Mouse (Mus musculus) lung, embryonic 14.5 days (tissue): ENCODE results near the gene Dtymk. TPM values are rescaled to one million over a fixed set of nuclear protein-coding genes. Genes with fewer than 3 reads are reported as not detected.
"Not testable (repeated sequence)": the region's sequence is repeated elsewhere in the genome, so short reads cannot be mapped to it uniquely, and the experiment has no call there.

Experiments
- ATAC-seq: fragments of 200-750 bp; cut with Nextera tagmentation; 2 replicates; pipeline ENCODE4 v1.8.0; 2017; ENCODE audit warnings: mild to moderate bottlenecking, moderate TSS enrichment, moderate library complexity; ENCODE audit not compliant: insufficient read depth
- DNase-seq: peaks from one replicate; pipeline ENCODE4 v3.0.0-alpha.2; 2015
- H3K27ac ChIP-seq: fragments of 300-500 bp; sonication (generic); 2 replicates; pipeline ENCODE4 v1.5.1; 2014; ENCODE audit warnings: low read depth, mild to moderate bottlenecking, moderate library complexity
- H3K27me3 ChIP-seq: fragments of 300-500 bp; sonication (generic); 2 replicates; pipeline ENCODE4 v1.6.1; 2014; ENCODE audit warnings: low read length, control low read depth; ENCODE audit not compliant: insufficient read depth
- H3K36me3 ChIP-seq: fragments of 300-500 bp; sonication (generic); 2 replicates; pipeline ENCODE4 v1.6.1; 2014; ENCODE audit warnings: control low read depth; ENCODE audit not compliant: insufficient read depth
- H3K4me1 ChIP-seq: fragments of 300-500 bp; sonication (generic); 2 replicates; pipeline ENCODE4 v1.6.1; 2014; ENCODE audit warnings: antibody characterized with exemption, control low read depth; ENCODE audit not compliant: insufficient read depth
- H3K4me2 ChIP-seq: fragments of 300-500 bp; sonication (generic); 2 replicates; pipeline ENCODE4 v1.6.1; 2014; ENCODE audit warnings: mild to moderate bottlenecking
- H3K4me3 ChIP-seq: fragments of 300-500 bp; sonication (generic); 2 replicates; pipeline ENCODE4 v1.5.1; 2014; ENCODE audit warnings: low read depth, low read length
- H3K9ac ChIP-seq: fragments of 300-500 bp; sonication (generic); 2 replicates; pipeline ENCODE4 v1.6.1; 2014
- H3K9me3 ChIP-seq: fragments of 300-500 bp; sonication (generic); 2 replicates; pipeline ENCODE4 v1.6.1; 2016; ENCODE audit warnings: low read depth, low read length, control low read depth
- CTCF ChIP-seq: IDR thresholded peaks from 2 replicates; pipeline ENCODE4 v1.5.1; 2016; ENCODE audit warnings: antibody characterized with exemption, low read depth
- WGBS: fragments of 180-500 bp; shearing (Covaris S2); extraction: QIAGEN DNeasy Blood & Tissue Kit; methylation state at CpG from one replicate; pipeline ENCODE4 v1.1.7; 2014; 5-methylcytosine and 5-hydroxymethylcytosine counted together
- polyA plus RNA-seq: library from polyadenylated mRNA; unstranded; fragments of >200 nt; fragmentation: Nextera tagmentation; extraction: Ambion mirVana; gene quantifications from 2 replicates; pipeline ENCODE4 v1.2.1, GENCODE M21; 2014

The Dtymk gene
- polyA plus RNA-seq, 1 experiment from 2014 or later: 295 TPM

DNA sequence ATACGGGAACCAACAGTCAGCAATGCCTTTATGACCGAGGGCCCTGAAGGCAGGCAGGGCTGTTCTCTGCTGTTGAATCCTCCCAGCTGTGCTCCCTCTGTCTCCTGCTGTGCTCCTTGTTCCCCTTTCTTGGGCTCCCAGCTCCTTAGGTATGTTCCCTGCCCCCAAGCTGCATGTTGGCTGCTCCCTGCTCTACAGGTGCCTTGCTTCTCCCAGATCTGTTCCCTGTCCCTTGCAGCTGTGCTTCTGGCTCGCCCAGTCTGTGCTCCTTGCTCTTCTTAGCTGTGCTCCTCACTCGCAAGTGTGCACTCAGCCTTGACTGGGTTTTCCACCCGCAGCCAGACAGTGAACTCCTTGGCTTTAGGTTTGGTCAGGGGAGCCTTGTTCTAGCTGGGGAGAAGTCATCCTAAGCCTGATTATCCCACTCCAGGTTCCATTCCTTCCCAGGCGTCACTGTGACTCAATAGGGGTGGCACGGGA lies 33.0 kb upstream of the Dtymk start:
- Histone ChIP-seq H3K27ac (no peak overlapping the region), H3K27me3 (no peaks in the 10 kb centered on the region), H3K4me1 (no peaks in the 10 kb centered on the region), H3K9ac (no peak overlapping the region), H3K4me3 (no peak overlapping the region), H3K9me3 (no peaks in the 10 kb centered on the region), H3K4me2 (no peak overlapping the region), H3K36me3 (peaks cover 15% of the 10 kb centered on the region; the same call in 1 of the 2 replicates)
- WGBS: 83% methylated on average over 7 of the region's 7 CpGs
- DNase-seq: no peak
- TF ChIP-seq CTCF: no peak
- ATAC-seq: no peak

DNA sequence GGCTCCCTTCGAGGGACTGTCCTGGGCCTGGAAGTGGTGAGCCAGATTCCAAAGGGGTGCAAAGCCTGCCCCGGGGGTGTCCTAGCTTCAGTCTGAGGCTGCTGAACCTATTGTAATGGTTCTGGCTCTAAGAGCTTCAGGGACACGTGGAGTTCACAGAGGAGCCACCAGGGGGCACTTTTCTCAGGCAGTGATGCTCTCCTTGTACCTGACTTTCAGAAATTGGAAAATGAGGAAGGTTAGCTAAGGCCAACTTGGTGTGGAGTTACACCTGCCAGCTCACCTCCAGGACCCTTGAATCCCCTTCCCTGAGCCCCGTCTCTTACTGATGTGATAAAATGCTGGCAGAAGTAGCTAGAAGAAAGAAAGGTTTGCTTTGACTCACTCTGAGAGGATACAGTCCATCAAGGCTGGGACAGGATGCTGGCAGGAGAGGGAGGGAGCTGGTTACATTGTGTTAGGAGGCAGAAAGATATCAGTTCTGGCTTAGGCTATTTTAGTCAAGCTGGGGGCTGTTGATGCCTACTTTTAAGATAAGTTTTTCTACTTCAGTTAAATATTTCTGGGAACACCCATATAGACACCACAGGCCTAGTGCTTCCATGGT lies 31.1 kb upstream of the Dtymk start:
- ATAC-seq: peak; percentile 16; the same call in 1 of the 2 replicates
- not testable (repeated sequence) for H3K9ac ChIP-seq, H3K4me3 ChIP-seq, H3K27me3 ChIP-seq, H3K27ac ChIP-seq, H3K9me3 ChIP-seq, H3K4me2 ChIP-seq, DNase-seq, H3K4me1 ChIP-seq
- H3K36me3 ChIP-seq: peaks cover 13% of the 10 kb centered on the region; the same call in 1 of the 2 replicates
- WGBS: 61% methylated on average over 3 of the region's 4 CpGs
- peak; percentile 21; the same call in 1 of the 2 replicates for TF ChIP-seq CTCF

DNA sequence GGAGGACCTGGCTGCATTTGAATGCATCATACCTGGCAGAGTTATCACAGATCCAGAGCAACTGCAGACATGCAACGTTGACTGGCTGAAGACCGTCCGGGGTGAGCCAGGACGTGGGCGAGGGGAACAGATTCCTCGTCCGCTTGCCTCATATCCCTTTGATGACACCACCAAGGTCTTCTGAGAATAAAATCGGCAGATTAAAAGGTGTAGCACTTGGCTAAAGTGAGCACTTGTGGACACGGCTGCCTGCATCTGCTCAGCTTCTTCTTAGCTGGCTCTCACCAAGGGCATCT lies 24.8 kb upstream of the Dtymk start:
- no peaks in the 10 kb centered on the region for H3K9me3 ChIP-seq
- DNase-seq (no peak), ATAC-seq (no peak)
- H3K4me1 ChIP-seq: peaks cover 3% of the 10 kb centered on the region; the same call in 1 of the 2 replicates
- peak overlapping the region; percentile 89 for H3K4me2 ChIP-seq
- H3K4me3 ChIP-seq: no peak overlapping the region
- 87% methylated on average over 9 of the region's 9 CpGs for WGBS
- H3K36me3 ChIP-seq: peaks cover 5% of the 10 kb centered on the region; the same call in 1 of the 2 replicates
- no peak for TF ChIP-seq CTCF
- no peak overlapping the region for H3K9ac ChIP-seq
- H3K27me3 ChIP-seq: no peaks in the 10 kb centered on the region
- H3K27ac ChIP-seq: no peak overlapping the region

DNA sequence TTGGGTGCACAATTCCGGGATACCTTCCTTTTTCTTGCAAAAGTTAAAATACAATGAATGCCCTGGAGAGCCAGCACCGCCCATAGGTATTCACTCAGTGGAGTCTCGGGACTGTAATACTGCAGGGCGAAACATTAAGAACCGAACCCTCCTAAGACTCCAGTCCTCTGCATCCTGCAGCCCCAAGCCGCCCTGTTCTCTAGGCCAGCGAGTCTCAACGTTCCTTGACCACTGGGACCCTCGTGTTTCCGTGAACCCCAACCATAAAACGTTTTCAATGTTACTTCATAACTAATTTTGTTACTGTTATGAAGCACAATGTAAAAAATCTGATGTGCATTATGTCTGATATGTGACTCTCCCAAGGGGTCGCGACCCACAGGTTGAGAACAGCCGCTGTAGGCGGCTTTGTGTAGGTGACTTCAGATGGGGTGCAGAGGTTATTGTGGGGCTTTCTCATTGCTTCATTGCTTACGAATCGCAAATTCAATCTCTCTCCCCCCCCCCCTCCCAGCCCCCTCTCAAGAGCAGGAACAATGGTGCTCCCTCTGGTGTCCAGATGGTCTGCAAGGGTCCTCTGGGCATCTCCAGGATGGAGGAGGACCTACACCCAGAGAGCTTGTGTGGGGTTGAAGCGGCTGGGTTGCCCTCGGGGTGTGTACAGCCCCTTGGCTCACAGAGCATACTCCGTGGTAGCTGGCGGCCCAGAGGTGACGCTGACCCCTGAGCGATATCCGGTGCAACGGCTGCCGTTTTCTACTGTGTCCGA lies 24.2 kb upstream of the Dtymk start:
- Histone ChIP-seq H3K27me3 (no peaks in the 10 kb centered on the region), H3K9ac (peak overlapping the region; percentile 63), H3K4me1 (peaks cover 3% of the 10 kb centered on the region; the same call in 1 of the 2 replicates), H3K36me3 (peaks cover 11% of the 10 kb centered on the region), H3K4me2 (peak overlapping the region; percentile 89), H3K9me3 (no peaks in the 10 kb centered on the region), H3K4me3 (peak overlapping the region; percentile 57), H3K27ac (peak overlapping the region; percentile 95)
- no peak for TF ChIP-seq CTCF
- WGBS: 38% methylated on average over 27 of the region's 27 CpGs
- peak; percentile 24; the same call in 1 of the 2 replicates for ATAC-seq
- no peak for DNase-seq

DNA sequence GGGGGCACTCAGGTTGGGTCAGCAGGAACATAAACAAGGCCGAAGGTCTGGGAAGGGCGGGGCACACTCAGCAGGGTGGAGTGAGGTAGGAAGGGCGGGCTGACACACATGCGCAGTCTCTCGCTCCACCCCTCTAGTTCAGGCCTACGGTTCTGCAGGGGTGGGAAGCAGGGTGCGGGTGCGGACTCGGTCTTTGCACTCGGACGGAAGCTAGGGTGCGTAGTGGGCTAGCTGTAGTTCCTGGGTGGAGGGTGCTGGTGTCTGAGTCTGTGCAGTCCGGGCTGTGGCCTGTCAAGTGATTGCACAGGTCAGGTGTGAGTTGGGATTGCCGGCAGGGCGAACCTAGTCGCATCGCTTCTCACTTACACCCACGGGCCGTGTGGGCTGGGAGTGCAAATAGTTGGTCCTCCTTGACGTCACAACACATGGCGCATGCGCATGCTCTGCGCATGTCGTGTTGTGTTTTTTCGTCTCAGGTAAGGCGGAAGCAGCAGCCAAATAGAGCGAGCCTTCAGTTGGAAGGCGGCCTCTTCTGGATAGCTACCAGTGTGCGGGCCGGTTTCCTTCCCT lies 23.5 kb upstream of the Dtymk start:
- peak overlapping the region; percentile 89 for H3K4me2 ChIP-seq
- DNase-seq (peak; percentile 97), ATAC-seq (peak; percentile 97)
- H3K27me3 ChIP-seq: no peaks in the 10 kb centered on the region
- H3K36me3 ChIP-seq: peaks cover 18% of the 10 kb centered on the region
- peak overlapping the region; percentile 63 for H3K9ac ChIP-seq
- WGBS: 4% methylated on average over 30 of the region's 30 CpGs
- TF ChIP-seq CTCF: peak; percentile 47
- H3K9me3 ChIP-seq: no peaks in the 10 kb centered on the region
- peaks cover 3% of the 10 kb centered on the region; the same call in 1 of the 2 replicates for H3K4me1 ChIP-seq
- peak overlapping the region; percentile 57 for H3K4me3 ChIP-seq
- H3K27ac ChIP-seq: peak overlapping the region; percentile 95

DNA sequence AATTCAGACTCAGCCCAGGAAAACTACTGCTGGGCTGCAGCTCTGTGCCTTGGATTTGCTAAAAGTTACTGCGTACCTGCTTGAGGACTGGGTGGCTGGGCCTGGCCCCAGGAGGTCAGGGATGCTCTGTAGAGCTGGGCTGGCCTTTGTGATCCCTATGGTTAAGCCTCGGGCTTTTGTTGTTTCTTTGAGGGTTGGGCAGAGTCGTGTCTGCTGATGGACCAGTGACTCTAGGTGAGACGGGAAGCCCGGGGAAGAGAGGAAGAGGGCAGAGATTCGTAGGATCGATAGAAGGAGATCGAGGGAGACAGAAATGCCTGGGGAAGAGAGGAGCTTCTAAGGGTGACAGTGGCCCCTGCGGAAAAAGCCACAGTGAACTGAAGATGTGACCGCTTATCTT lies 22.9 kb upstream of the Dtymk start, which contains the start of gene D2hgdh:
TSS of gene D2hgdh (plus strand) at position 301 of the 400 bp plus-strand sequence.
- ATAC-seq (peak; percentile 11; the same call in 1 of the 2 replicates), DNase-seq (no peak)
- Histone ChIP-seq H3K27me3 (no peaks in the 10 kb centered on the region), H3K36me3 (peaks cover 24% of the 10 kb centered on the region), H3K27ac (peak within 1 kb of the TSS; percentile 95), H3K4me2 (peak within 1 kb of the TSS; percentile 89), H3K4me1 (peaks cover 3% of the 10 kb centered on the region; the same call in 1 of the 2 replicates), H3K4me3 (peak within 1 kb of the TSS; percentile 57), H3K9ac (peak within 1 kb of the TSS; percentile 63), H3K9me3 (no peaks in the 10 kb centered on the region)
- WGBS: 8% methylated on average over 10 of the region's 10 CpGs
- TF ChIP-seq CTCF: no peak
